Mouse (Mus musculus): ENCODE measurements around the gene Zfyve9. TPM values are rescaled to one million over a fixed set of nuclear protein-coding genes. Genes with fewer than 3 reads are reported as not detected.

The Zfyve9 gene
- total RNA-seq (2021), result 10 to 100 TPM; 53.6 to 58.4 TPM
- long read RNA-seq, experiment 1, partial matches to known transcripts, result 3 of 15 reads
- long read RNA-seq, experiment 1, other reads (novel, unspliced or antisense), result 12 of 15 reads
- long read RNA-seq, experiment 2, full-length matches to known transcripts, result 1 of 10 reads
- long read RNA-seq, experiment 2, partial matches to known transcripts, result 1 of 10 reads
- long read RNA-seq, experiment 2, other reads (novel, unspliced or antisense), result 8 of 10 reads

DNA sequence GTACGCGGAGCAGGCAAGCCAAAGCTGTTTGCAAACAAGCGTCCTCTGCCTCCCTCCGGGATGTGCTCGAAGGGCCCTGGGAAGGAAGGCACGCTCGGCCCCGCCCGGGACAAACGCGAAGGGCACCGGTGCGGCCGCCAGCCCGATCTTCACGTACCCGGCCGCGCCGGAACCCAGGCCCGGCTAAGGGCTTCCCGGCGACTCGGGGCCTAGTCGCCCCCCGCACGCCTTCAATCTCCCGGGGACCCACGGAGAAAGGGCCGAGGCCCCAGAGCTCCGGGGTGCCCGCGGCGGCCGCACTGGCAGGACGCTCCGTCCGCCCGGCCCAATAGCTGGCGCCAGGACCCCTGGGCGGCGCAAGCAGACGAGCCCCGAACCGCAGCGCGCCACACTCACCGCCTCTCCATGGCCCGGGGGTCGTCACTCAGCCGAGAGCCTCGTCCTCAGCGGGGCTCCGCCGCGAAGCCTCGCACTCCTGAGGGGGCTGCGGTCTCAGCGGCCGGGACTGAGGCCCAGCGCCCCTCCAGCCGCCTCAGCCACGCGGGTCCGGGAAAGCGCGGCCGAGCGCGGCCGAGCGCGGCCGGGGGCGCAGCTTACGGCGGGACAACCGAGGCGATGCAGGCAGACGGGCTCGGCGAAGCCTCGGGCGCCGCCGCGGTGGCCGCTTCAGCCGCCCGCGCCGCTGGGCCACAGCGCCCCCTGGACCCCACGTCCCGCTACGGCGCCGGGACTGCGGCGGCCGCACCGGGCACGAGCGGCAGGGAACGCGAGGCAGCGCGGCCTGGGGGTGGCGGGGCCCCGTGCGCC, at the start of gene Zfyve9:
TSS of gene Zfyve9 (minus strand) at position 742 of the 807 bp plus-strand sequence.
- peak; percentile 63 to 81 for DNase-seq (ENCODE audit: low spot score in 2 of 2)
- peak within 1 kb of the TSS; percentile 64 for H3K4me3 ChIP-seq
- peak; percentile 67 for TF ChIP-seq CTCF (conservative IDR thresholded peaks at IDR 0.05)
- H3K27ac ChIP-seq, result peak within 1 kb of the TSS; percentile 99

- no peak for TF ChIP-seq CTCF (conservative IDR thresholded peaks at IDR 0.05)
- DNase-seq (ENCODE audit: low spot score in 2 of 2), result no peak
- Histone ChIP-seq H3K27ac (no peak overlapping the region), H3K4me3 (no peak overlapping the region)
Measured at GRCm38 (mm10) chr4:108826643-108827042, 46.0 kb upstream of the Zfyve9 start.

- Histone ChIP-seq H3K27ac (no peak overlapping the region), H3K4me3 (no peak overlapping the region)
- no peak for DNase-seq (ENCODE audit: low spot score in 2 of 2)
- no peak for TF ChIP-seq CTCF (conservative IDR thresholded peaks at IDR 0.05)
Measured at GRCm38 (mm10) chr4:108826096-108826495, 45.5 kb upstream of the Zfyve9 start.

DNA sequence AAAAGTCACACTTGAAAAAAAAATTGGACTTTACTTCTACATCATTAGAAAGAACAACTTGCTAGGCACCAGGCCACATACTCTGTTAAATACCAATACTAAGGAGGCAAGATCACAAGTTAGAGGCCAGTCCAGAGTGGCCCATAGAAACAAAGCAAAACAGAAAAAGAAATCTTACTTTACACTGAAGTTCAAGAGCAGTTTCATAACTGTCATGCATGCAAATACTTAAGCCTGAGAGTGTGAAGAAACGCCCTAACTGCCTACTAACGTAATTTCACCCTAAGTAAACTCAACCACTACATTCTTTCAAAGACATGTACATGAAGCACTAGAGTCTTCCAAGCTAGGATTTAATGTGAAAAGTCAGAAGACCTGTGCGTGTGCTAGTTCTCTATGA, 45.1 kb upstream of the Zfyve9 start:
- no peak for TF ChIP-seq CTCF (conservative IDR thresholded peaks at IDR 0.05)
- no peak for DNase-seq (ENCODE audit: low spot score in 2 of 2)
- Histone ChIP-seq H3K4me3 (no peak overlapping the region), H3K27ac (no peak overlapping the region)

- no peak for TF ChIP-seq CTCF (conservative IDR thresholded peaks at IDR 0.05)
- no peak for DNase-seq (ENCODE audit: low spot score in 2 of 2)
- no peak overlapping the region for H3K27ac ChIP-seq
- H3K4me3 ChIP-seq, result no peak overlapping the region
Measured at GRCm38 (mm10) chr4:108811550-108811949, 31.0 kb upstream of the Zfyve9 start.

DNA sequence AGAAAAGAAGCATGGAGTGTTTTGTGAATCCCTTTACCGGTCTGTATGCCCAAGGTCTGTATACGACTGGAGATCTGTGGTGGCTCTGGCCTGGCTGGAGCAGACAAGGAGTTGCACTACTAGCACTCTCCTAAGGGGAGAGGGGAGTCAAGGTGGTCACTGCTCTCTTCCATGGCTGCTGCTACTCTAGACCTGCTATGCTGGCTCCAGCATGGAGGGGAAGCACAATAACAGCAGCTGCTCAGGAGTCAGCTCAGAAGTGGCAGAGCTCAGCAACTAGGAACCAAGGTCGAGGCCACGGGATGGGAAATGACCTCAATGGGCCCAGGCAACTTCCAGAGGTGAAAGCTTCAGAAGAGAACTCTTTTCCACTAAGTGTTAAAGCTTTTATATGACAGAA, 30.5 kb upstream of the Zfyve9 start:
- Histone ChIP-seq H3K27ac (no peak overlapping the region), H3K4me3 (no peak overlapping the region)
- no peak for TF ChIP-seq CTCF (conservative IDR thresholded peaks at IDR 0.05)
- no peak for DNase-seq (ENCODE audit: low spot score in 2 of 2)

- Histone ChIP-seq H3K4me3 (no peak overlapping the region), H3K27ac (no peak overlapping the region)
- TF ChIP-seq CTCF (conservative IDR thresholded peaks at IDR 0.05), result no peak
- no peak for DNase-seq (ENCODE audit: low spot score in 2 of 2)
Measured at GRCm38 (mm10) chr4:108803535-108803934, 22.9 kb upstream of the Zfyve9 start.

DNA sequence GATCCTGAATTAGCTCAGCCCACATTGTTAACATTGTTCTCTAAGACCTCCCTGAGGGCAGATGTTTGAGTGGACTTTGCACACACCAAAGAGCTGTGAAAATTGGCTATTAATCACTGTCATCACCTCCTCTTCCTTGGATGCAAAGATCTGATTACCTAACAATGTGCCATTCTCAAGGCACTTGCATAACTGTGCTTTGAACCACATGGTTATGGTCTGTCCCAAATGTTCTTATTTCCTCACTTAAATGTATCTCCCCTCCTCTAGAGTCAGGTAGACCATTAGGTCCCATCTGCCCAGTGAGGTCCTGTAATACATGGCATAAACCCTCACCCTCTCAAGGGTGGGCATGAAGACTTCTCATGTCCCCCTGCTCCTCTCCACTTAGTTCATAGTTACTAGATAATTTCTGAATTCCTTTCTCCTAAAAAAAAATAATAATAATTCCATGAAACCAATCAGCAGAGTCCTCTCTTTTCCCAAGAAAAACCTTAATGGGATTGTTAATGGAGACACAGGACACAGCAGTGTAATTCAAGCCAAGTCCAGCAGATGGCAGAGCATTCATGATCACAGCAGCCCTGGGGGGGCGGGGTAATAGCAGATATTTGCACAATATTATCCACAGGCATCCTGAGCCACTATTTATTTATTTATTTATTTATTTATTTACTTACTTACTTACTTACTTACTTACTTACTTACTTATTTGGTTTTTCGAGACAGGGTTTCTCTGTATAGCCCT, 17.7 kb upstream of the Zfyve9 start:
- DNase-seq (ENCODE audit: low spot score in 2 of 2), result peak; percentile 60 to 69
- peak; percentile 89 for TF ChIP-seq CTCF (conservative IDR thresholded peaks at IDR 0.05)
- Histone ChIP-seq H3K27ac (0 out of 2 replicates have a peak overlapping the region, but pooled peaks have one; percentile 8), H3K4me3 (no peak overlapping the region)

- no peak overlapping the region for H3K4me3 ChIP-seq
- DNase-seq (ENCODE audit: low spot score in 2 of 2), result no peak
- no peak overlapping the region for H3K27ac ChIP-seq
- TF ChIP-seq CTCF (conservative IDR thresholded peaks at IDR 0.05), result no peak
Measured at GRCm38 (mm10) chr4:108796701-108797100, 16.1 kb upstream of the Zfyve9 start.

GRCm38 (mm10) chr4:108793941-108794340, 13.3 kb upstream of the Zfyve9 start:
- Histone ChIP-seq H3K27ac (no peak overlapping the region), H3K4me3 (no peak overlapping the region)
- no peak for DNase-seq (ENCODE audit: low spot score in 2 of 2)
- no peak for TF ChIP-seq CTCF (conservative IDR thresholded peaks at IDR 0.05)

- no peak for TF ChIP-seq CTCF (conservative IDR thresholded peaks at IDR 0.05)
- no peak for DNase-seq (ENCODE audit: low spot score in 2 of 2)
- Histone ChIP-seq H3K4me3 (no peak overlapping the region), H3K27ac (no peak overlapping the region)
Measured at GRCm38 (mm10) chr4:108790507-108790906, 9.9 kb upstream of the Zfyve9 start.

DNA sequence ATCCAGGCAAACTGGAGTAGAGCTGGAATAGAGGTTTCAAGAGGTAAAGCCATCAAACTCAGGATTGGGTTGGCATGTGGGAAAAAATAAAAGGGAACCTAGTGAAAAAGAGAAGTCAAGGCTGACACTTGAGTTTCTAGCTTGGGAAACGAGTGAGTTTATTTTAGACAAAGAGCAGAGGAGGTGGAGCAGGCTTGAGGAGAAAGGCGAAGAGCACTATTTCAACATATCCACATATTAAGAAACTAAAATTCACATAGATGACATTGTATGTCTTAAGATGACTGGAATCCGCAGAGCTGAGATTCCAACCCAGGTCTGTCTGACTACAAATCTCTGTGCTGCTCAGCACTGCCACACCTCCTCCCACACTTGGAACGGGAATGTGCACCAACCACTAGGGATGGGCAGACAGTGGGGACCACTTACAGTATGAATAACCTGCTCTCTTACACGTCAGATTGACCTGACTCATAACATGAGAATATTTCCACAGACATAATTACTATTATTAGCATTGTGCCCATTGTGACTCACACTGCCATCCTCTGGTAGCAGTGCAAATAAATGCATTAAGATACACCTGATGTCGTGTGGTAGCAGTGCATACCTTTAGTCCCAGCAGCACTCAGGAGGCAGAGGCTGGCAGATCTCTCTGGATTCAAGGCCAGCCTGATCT, 8.8 kb upstream of the Zfyve9 start:
- H3K4me3 ChIP-seq, result no peak overlapping the region
- no peak for DNase-seq (ENCODE audit: low spot score in 2 of 2)
- H3K27ac ChIP-seq, result no peak overlapping the region
- TF ChIP-seq CTCF (conservative IDR thresholded peaks at IDR 0.05), result peak; percentile 22
